Mouse (Mus musculus) small intestine, adult 2 months (tissue): ENCODE data around the gene Gm1043. TPM values are rescaled to one million over a fixed set of nuclear protein-coding genes. Genes with fewer than 3 reads are reported as not detected.
A peak's percentile ranks its signal among the peaks of the same experiment; 100 is the strongest.

Source experiments
- H3K27ac ChIP-seq: fragments of 200-500 bp; 2 replicates; pipeline ENCODE4 v1.5.1; 2012; ENCODE audit warnings: low read depth, low read length, control low read depth, inconsistent platforms; ENCODE audit not compliant: insufficient read depth
- H3K27me3 ChIP-seq: fragments of 200-500 bp; 2 replicates; pipeline ENCODE4 v1.6.1; 2012; ENCODE audit warnings: mild to moderate bottlenecking, moderate library complexity, low read length, inconsistent platforms; ENCODE audit not compliant: control insufficient read depth, insufficient read depth
- H3K36me3 ChIP-seq: fragments of 200-500 bp; 2 replicates; pipeline ENCODE4 v1.6.1; 2012; ENCODE audit warnings: mild to moderate bottlenecking, low read length, control low read depth, inconsistent platforms; ENCODE audit not compliant: control insufficient read depth, insufficient read depth
- H3K4me1 ChIP-seq: fragments of 200-500 bp; 2 replicates; pipeline ENCODE4 v1.6.1; 2012; ENCODE audit warnings: low read length, inconsistent platforms, mixed read lengths; ENCODE audit not compliant: control insufficient read depth, insufficient read depth, insufficient read length
- H3K4me3 ChIP-seq: fragments of 200-500 bp; 2 replicates; pipeline ENCODE4 v1.5.1; 2012; ENCODE audit warnings: low read depth, mild to moderate bottlenecking, control low read depth, inconsistent platforms, low read length, moderate library complexity
- CTCF ChIP-seq: fragments of 200-500 bp; IDR thresholded peaks from 2 replicates; pipeline ENCODE4 v1.5.1; 2012; ENCODE audit warnings: low read depth, mild to moderate bottlenecking, control low read depth, inconsistent platforms, low read length, moderate library complexity, mixed read lengths; ENCODE audit not compliant: insufficient replicate concordance, insufficient read length; ENCODE audit errors: extremely low read depth
- POLR2A ChIP-seq: fragments of 200-500 bp; IDR thresholded peaks from 2 replicates; pipeline ENCODE4 v1.6.1; 2012; ENCODE audit warnings: low read depth, mild to moderate bottlenecking, control low read depth, inconsistent platforms, low read length, moderate library complexity
- WGBS: fragments of 180-500 bp; shearing (Covaris S2); methylation state at CpG from one replicate; pipeline ENCODE4 v1.1.7; 2018; 5-methylcytosine and 5-hydroxymethylcytosine counted together
- polyA plus RNA-seq: library from polyadenylated mRNA; depleted of rRNA; stranded (reverse); fragments of >200 nt; gene quantifications from 2 replicates; pipeline ENCODE4 v1.2.3, GENCODE M21; 2012

Gene Gm1043
- polyA plus RNA-seq, 1 experiment = 0.85 TPM

GRCm38 (mm10) chr5:37179872-37180271 lies 94.7 kb downstream of the Gm1043 start:
- Histone ChIP-seq H3K4me3 (no peak overlapping the region), H3K36me3 (no peaks in the 10 kb centered on the region), H3K4me1 (no peaks in the 10 kb centered on the region), H3K27me3 (no peaks in the 10 kb centered on the region), H3K27ac (no peak overlapping the region)
- 92% methylated on average over 9 of the region's 9 CpGs for WGBS
- TF ChIP-seq CTCF (no peak), POLR2A (no peak)

GRCm38 (mm10) chr5:37180624-37181023 lies 95.5 kb downstream of the Gm1043 start:
- no peak overlapping the region for H3K4me3 ChIP-seq
- no peaks in the 10 kb centered on the region for H3K4me1 ChIP-seq
- 53% methylated on average over 1 of the region's 1 CpGs for WGBS
- no peaks in the 10 kb centered on the region for H3K36me3 ChIP-seq
- H3K27me3 ChIP-seq = no peaks in the 10 kb centered on the region
- TF ChIP-seq POLR2A (no peak), CTCF (0 out of 2 replicates have a peak, but pooled peaks have one; percentile 14)
- H3K27ac ChIP-seq = no peak overlapping the region

- Histone ChIP-seq H3K36me3 (no peaks in the 10 kb centered on the region), H3K27me3 (no peaks in the 10 kb centered on the region), H3K4me3 (no peak overlapping the region), H3K27ac (no peak overlapping the region), H3K4me1 (no peaks in the 10 kb centered on the region)
- 45% methylated on average over 7 of the region's 7 CpGs for WGBS
- no peak for TF ChIP-seq POLR2A
- TF ChIP-seq CTCF = no peak
Measured at GRCm38 (mm10) chr5:37184605-37185004, 99.4 kb downstream of the Gm1043 start.

- no peak overlapping the region for H3K4me3 ChIP-seq
- WGBS = 82% methylated on average over 5 of the region's 5 CpGs
- TF ChIP-seq CTCF (no peak), POLR2A (no peak)
Measured at GRCm38 (mm10) chr5:37190378-37190777, 105.2 kb downstream of the Gm1043 start.

GRCm38 (mm10) chr5:37196196-37196595 lies 111.0 kb downstream of the Gm1043 start:
- 75% methylated on average over 8 of the region's 8 CpGs for WGBS
- Histone ChIP-seq H3K36me3 (no peaks in the 10 kb centered on the region), H3K27ac (no peak overlapping the region), H3K4me3 (no peak overlapping the region), H3K27me3 (no peaks in the 10 kb centered on the region), H3K4me1 (no peaks in the 10 kb centered on the region)
- TF ChIP-seq POLR2A (no peak), CTCF (no peak)

More at GRCm38 (mm10) chr5:37190378-37190777, 105.2 kb downstream of the Gm1043 start:
- no peaks in the 10 kb centered on the region; the same call in 1 of the 2 replicates for H3K4me1 ChIP-seq
- no peaks in the 10 kb centered on the region for H3K36me3 ChIP-seq
- no peaks in the 10 kb centered on the region for H3K27me3 ChIP-seq
- H3K27ac ChIP-seq = no peak overlapping the region

- TF ChIP-seq CTCF (no peak), POLR2A (no peak)
- WGBS = 29% methylated on average over 10 of the region's 10 CpGs
- no peaks in the 10 kb centered on the region for H3K36me3 ChIP-seq
- no peak overlapping the region for H3K27ac ChIP-seq
- H3K4me1 ChIP-seq = no peaks in the 10 kb centered on the region
- no peaks in the 10 kb centered on the region for H3K27me3 ChIP-seq
- H3K4me3 ChIP-seq = no peak overlapping the region
Measured at GRCm38 (mm10) chr5:37196666-37197250, 111.6 kb downstream of the Gm1043 start.

- Histone ChIP-seq H3K4me1 (no peaks in the 10 kb centered on the region), H3K27me3 (no peaks in the 10 kb centered on the region), H3K4me3 (no peak overlapping the region), H3K36me3 (no peaks in the 10 kb centered on the region), H3K27ac (no peak overlapping the region)
- WGBS = 62% methylated on average over 3 of the region's 3 CpGs
- TF ChIP-seq CTCF (no peak), POLR2A (no peak)
Measured at GRCm38 (mm10) chr5:37197423-37197822, 112.3 kb downstream of the Gm1043 start.
